Mouse (Mus musculus) embryonic stem cell, embryonic (primary cell): ENCODE results near the gene Pign.

Source experiments
- CTCF ChIA-PET, 4 experiments: fragments of 300-600 bp in 2 of 4; fragments of 350-600 bp in 2 of 4; sonication (Branson Sonifier 250); formaldehyde crosslinking; loops; one replicate each; lab custom pipeline; 2022; ENCODE audit warnings: inconsistent platforms in 2 of 4; lab: Charles Lee
- POLR2A ChIA-PET, 4 experiments: fragments of 300-600 bp in 2 of 4; fragments of 350-600 bp in 2 of 4; sonication (Branson Sonifier 250); formaldehyde crosslinking; loops; one replicate each; lab custom pipeline; 2022; ENCODE audit warnings: antibody characterized with exemption in 4 of 4, inconsistent platforms in 1 of 4; lab: Charles Lee

The Pign gene

DNA sequence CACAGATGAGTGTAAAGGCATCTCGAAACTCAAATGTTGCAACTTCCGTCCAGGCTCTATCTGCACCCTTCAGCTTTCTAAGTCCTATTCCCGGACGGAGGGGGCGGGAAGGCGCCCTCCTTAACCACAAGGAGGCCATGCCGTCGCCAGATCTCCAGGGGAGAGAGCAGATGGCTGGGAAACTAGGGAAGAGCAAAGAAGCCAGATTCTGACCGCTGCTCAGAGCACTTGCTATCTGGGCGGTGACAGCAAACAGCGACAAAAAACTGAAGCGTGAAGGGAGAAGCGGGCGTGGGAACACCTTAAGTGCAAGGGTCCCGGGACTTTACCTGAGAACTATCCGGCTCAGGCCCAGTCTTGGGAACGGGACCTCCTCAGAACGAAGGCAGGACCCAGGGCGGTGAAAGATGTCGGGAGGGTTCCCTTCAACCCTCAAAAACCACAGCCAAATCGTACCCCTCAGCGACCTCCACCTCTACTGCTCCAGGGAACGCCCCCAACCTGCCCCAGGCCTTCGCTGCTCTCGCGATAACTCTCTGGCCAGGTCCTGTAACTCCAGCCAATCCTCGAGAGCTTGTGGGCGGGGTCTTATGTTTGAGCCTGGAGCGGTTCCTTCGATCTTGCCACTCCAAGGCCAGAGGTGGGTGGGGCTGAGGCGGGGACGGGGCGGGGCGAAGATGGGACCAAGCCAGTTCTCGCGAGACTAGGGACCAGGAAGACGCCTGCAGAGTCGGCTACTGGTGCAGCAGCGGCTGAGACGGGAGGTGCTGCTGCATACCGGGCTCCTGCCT, at the start of gene Pign, which contains the start of gene Relch:
Gene Pign, minus strand, starts transcription at position 507 of the 791 bp plus-strand sequence.
Gene Relch, plus strand, starts transcription at position 691 of the 791 bp plus-strand sequence.
- POLR2A ChIA-PET, result interaction anchor here in 3 of 4 experiments (0.6 to 2.6 kb wide), 49 partner anchors 8 to 1096 kb away, joined by 3 to 17 read pairs (median 3); partner anchors contain the start of genes Kdsr (in 1 of the 3), Phlpp1 (in 1 of the 3) and Zcchc2 (in 1 of the 3)
- CTCF ChIA-PET, result interaction anchor here in 3 of 4 experiments (0.6 to 1.9 kb wide), 6 partner anchors 17 to 568 kb away, joined by 3 to 6 read pairs (median 4); partner anchors contain the start of gene Phlpp1 (in 1 of the 3)

DNA sequence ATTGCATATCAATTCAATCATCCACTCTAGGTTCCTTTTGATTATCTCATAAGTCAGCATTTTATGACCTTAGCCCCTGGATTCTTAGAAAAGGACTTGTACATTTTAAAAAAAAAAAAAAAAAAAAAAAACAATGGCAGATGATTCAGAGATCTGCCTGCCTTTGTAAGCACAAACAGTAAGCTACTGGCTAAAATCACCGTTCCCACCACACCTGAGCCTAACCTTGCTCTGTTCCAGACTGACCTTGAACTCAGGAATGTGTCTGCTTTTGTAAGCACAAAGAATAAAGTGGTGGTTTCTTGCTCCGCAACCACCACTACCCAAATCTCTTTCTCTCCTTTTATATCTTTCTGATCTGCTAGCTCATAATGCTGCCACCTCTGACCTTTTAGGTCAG, 49.3 kb upstream of the Pign start:
- ChIA-PET POLR2A (interaction anchor here (0.6 to 1.3 kb wide), 7 partner anchors 12 to 1913 kb away, joined by 3 to 5 read pairs (median 4); partner anchors contain the start of genes Pign (in 1 of the 4) and Relch (in 1 of the 4)), CTCF (interaction anchor here in 2 of 4 experiments (0.5 to 0.7 kb wide), 4 partner anchors 86 to 217 kb away, joined by 3 to 4 read pairs (median 3); no protein-coding TSS in a partner anchor)

DNA sequence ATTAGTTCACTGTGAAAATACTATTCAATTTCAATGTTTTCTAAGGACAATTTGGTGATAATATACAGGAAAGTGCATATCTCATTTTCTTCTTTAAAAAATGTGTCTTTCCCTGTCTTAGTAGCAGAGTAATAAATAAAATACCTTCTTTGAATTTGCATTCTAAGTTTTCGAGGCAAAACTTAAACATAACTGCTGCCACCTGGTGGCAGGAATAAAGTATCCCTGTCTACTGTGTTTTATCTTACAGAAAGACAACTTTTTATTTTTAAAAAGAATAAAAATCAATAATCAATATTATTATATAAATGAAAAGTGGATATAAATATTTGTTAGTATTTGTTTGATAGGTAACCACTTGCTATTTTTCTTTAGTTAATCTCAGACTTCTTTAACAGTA, 47.8 kb upstream of the Pign start:
- POLR2A ChIA-PET, result no interaction called here
- CTCF ChIA-PET, result no interaction called here

- ChIA-PET POLR2A (no interaction called here), CTCF (no interaction called here)
Observed at GRCm38 (mm10) chr1:105709415-105709814, 45.9 kb upstream of the Pign start.

DNA sequence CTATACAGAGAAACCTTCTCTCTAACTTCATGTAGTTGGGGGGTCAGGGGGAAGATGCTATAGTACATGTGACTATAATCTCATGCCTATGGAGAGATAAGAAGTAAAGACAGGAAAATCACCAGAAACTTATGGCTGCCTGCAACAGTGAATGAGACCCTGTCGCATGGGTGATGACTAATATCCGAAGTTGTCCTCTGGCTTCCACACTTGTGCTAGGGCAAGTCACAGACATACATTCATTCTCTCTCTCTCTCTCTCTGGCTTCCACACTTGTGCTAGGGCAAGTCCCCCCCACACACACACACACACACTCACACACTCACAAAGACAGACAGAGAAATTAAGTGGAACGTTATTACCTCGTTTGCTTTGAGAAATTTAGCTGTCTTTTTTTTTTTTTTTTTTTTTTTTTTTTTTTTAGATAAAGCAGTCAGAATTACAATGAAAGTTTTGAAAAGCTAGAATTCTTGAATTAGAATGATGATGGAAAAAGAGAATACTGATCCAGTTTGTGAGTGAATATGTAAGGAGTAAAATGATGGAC, 37.6 kb upstream of the Pign start:
- CTCF ChIA-PET, result no interaction called here
- POLR2A ChIA-PET, result interaction anchor here in 2 of 4 experiments (0.7 to 0.9 kb wide), 2 partner anchors 12 to 602 kb away, joined by 4 to 6 read pairs; no protein-coding TSS in a partner anchor

- ChIA-PET CTCF (no interaction called here), POLR2A (interaction anchor here in 1 of 4 experiments (0.9 kb wide), 1 partner anchor 32 kb away, joined by 3 read pairs; the partner anchor contains the start of genes Pign and Relch)
Observed at GRCm38 (mm10) chr1:105695581-105695980, 32.1 kb upstream of the Pign start.

- POLR2A ChIA-PET, result interaction anchor here in 1 of 4 experiments (1.2 kb wide), 1 partner anchor 22 kb away, joined by 3 read pairs; the partner anchor contains the start of genes Pign and Relch
- CTCF ChIA-PET, result no interaction called here
Observed at GRCm38 (mm10) chr1:105685501-105685900, 22.0 kb upstream of the Pign start.

- CTCF ChIA-PET, result interaction anchor here in 3 of 4 experiments (0.6 to 1.4 kb wide), 4 partner anchors 17 to 21 kb away, joined by 3 to 6 read pairs (median 4); partner anchors contain the start of genes Pign (in 2 of the 3) and Relch (in 2 of the 3)
- POLR2A ChIA-PET, result interaction anchor here in 3 of 4 experiments (1.0 to 2.3 kb wide), 5 partner anchors 10 to 18 kb away, joined by 3 to 6 read pairs (median 5); partner anchors contain the start of genes Pign (in 2 of the 3) and Relch (in 1 of the 3)
Observed at GRCm38 (mm10) chr1:105680587-105680986, 17.1 kb upstream of the Pign start.

- CTCF ChIA-PET, result no interaction called here
- POLR2A ChIA-PET, result interaction anchor here in 1 of 4 experiments (0.5 to 1.4 kb wide), 2 partner anchors 11 to 169 kb away, joined by 3 to 4 read pairs; partner anchors contain the start of genes Pign and Relch
Observed at GRCm38 (mm10) chr1:105674763-105675162, 11.3 kb upstream of the Pign start.

DNA sequence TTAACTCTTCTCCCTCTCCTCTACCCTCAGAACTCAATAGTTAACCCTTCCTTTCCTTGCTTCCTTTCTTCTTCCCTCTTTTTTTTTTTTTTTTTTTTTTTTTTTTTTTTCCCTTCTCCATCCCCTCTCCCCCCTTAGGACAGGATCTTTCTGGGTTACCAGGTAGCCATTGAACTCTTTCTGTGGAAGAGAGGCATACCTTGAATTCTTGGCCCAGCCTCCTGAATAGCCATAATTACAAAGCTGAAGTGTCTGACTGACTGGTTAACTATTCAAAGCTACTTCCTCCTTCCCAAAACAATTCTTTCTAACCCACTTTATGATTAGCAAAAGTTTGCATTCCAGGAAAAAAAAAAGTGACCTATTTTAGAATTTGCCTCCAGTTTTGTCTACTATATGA, 6.2 kb upstream of the Pign start:
- ChIA-PET CTCF (no interaction called here), POLR2A (interaction anchor here in 2 of 4 experiments (0.6 to 1.3 kb wide), 4 partner anchors 321 to 847 kb away, joined by 3 read pairs; partner anchors contain the start of gene Zcchc2 (in 1 of the 2))

DNA sequence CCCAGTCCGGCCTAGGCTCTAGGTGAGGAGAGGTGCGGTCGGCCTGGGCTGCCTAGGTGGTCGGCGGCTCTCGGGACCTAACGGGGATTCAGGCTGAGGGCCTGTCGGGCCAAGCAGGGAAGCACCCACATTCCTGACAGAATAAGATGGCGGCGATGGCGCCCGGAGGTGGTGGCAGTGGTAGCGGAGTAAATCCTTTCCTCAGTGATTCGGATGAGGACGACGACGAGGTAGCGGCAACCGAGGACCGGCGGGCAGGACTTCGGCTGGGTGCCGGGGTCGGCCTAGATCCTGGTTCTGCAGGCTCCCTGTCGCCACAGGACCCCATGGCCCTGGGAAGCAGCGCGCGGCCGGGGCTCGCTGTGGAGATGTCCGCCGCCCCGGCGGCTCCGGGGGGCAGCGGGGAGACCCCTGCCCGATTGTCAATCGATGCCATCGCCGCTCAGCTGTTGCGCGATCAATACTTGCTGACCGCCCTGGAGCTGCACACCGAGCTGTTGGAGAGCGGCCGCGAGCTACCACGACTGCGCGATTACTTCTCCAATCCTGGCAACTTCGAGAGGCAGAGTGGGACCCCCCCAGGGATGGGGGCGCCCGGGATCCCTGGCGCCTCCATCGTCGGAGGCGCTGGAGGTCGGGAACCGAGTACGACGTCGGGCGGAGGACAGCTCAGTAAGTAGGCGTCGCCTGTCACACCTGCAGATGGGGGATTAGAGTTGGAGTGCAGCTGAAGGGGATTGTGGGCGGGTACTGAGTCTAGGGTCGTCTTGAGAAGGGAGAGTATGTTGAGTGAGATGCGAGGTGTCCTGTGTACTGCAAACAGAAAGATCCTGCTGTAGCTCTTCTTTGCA, 710 bp upstream of the Pign start:
- ChIA-PET POLR2A (interaction anchor here in 3 of 4 experiments (0.5 to 2.6 kb wide), 47 partner anchors 7 to 1095 kb away, joined by 3 to 17 read pairs (median 3); partner anchors contain the start of genes Kdsr (in 1 of the 3), Phlpp1 (in 1 of the 3) and Zcchc2 (in 1 of the 3)), CTCF (interaction anchor here in 3 of 4 experiments (0.6 to 1.9 kb wide), 6 partner anchors 16 to 540 kb away, joined by 3 to 6 read pairs (median 4); partner anchors contain the start of gene Phlpp1 (in 1 of the 3))

DNA sequence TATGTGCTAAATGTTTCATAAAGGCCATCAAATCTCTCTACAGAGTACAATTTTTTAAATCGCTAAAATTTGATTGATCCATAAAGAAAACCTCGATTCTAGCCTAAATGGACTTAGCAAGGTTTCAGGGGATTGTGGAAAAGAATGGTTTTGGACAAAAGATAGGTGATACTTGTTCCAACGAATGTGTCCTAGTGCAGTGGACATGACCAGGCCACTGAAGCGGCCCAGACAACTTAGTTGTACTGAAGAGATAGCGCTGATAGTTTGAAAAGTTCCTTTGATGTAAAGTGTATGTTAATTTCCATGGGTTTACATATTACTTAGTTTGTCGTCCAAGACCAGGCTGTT, 682 bp downstream of the Pign start:
- CTCF ChIA-PET, result interaction anchor here in 2 of 4 experiments (0.6 to 1.1 kb wide), 2 partner anchors 32 to 409 kb away, joined by 3 to 4 read pairs; no protein-coding TSS in a partner anchor
- POLR2A ChIA-PET, result interaction anchor here in 3 of 4 experiments (0.8 to 2.6 kb wide), 10 partner anchors 10 to 509 kb away, joined by 3 to 17 read pairs (median 4); partner anchors contain the start of genes Phlpp1 (in 1 of the 3) and Zcchc2 (in 1 of the 3)

DNA sequence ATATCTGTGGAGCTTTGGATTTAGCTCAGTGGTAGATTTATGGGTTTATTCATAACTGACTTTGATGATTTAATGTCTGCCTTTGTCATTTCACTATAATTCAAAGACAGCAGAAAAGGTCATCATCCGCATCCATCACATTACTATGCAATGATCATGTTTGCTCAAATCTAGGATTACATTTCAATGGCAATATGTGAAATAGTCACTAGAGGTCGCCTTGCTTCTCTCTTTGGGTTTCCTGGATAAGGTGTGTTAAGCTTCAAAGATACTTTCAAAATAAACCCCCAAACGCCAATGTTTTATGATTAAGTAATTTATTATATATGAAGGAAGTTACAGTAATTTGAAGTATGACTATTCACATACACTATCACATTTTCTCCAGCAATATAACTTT, 3.5 kb downstream of the Pign start:
- CTCF ChIA-PET, result interaction anchor here (0.6 to 1.0 kb wide), 6 partner anchors 20 to 377 kb away, joined by 3 to 5 read pairs (median 3); no protein-coding TSS in a partner anchor
- POLR2A ChIA-PET, result no interaction called here

DNA sequence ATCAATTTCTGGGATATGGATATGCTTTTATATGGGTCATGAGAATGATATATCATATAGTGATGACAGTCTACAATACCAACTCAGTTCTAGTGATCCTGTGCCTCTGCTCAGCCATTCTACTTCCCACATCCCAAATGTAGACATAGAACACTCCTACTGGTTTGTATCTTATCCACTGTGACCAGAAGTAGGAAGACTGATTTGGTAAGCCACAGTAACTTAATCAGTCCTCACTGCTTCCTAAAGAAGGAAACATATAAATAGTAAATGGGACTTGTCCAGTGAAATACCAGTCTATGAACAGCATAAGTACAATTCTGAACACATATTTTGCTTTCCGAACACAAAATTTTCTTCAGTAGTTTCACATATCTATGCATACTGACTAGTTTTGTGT, 9.5 kb downstream of the Pign start:
- POLR2A ChIA-PET, result interaction anchor here in 1 of 4 experiments (1.1 kb wide), 1 partner anchor 10 kb away, joined by 3 read pairs; the partner anchor contains the start of genes Pign and Relch
- CTCF ChIA-PET, result no interaction called here

DNA sequence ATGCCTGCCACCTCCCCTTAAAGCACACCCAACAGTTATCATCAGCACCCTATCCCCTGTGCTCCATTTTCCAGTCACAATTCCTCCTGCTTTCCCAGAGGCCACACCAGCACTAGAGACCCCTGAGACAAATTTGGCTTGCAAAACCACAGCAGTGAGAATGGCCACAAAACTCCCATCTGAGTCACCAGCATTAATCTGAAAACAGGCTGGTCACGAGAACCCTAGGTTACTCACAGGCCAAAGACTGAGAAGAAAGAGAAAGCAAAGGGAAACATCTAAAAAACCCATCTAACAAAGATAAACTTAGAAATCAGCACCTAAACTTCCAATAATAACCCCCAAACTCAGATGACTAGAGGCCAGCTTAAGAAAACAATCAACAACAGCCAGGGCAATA, 12.8 kb downstream of the Pign start:
- CTCF ChIA-PET, result no interaction called here

GRCm38 (mm10) chr1:105644093-105644492, 19.4 kb downstream of the Pign start:
- POLR2A ChIA-PET, result interaction anchor here in 1 of 4 experiments (2.2 kb wide), 1 partner anchor 20 kb away, joined by 8 read pairs; the partner anchor contains the start of genes Pign and Relch
- CTCF ChIA-PET, result no interaction called here

More for the DNA sequence above, 12.8 kb downstream of the Pign start:
- POLR2A ChIA-PET, result interaction anchor here in 2 of 4 experiments (1.1 to 1.6 kb wide), 2 partner anchors 13 kb away, joined by 3 to 5 read pairs; partner anchors contain the start of genes Pign (in 2 of the 2) and Relch (in 2 of the 2)

- CTCF ChIA-PET, result interaction anchor here in 2 of 4 experiments (0.5 to 1.9 kb wide), 4 partner anchors 32 to 646 kb away, joined by 3 to 6 read pairs (median 4); no protein-coding TSS in a partner anchor
- POLR2A ChIA-PET, result interaction anchor here in 1 of 4 experiments (0.7 kb wide), 1 partner anchor 274 kb away, joined by 3 read pairs; the partner anchor contains the start of gene Rnf152
Observed at GRCm38 (mm10) chr1:105630481-105630880, 33.0 kb downstream of the Pign start.
